Mouse (Mus musculus): ENCODE measurements around the gene Hipk2. TPM values are rescaled to one million over a fixed set of nuclear protein-coding genes. Genes with fewer than 3 reads are reported as not detected.
A peak's percentile ranks its signal among the peaks of the same experiment; 100 is the strongest.

The Hipk2 gene
- polyA plus RNA-seq, 1 experiment, result 26.9 TPM

DNA sequence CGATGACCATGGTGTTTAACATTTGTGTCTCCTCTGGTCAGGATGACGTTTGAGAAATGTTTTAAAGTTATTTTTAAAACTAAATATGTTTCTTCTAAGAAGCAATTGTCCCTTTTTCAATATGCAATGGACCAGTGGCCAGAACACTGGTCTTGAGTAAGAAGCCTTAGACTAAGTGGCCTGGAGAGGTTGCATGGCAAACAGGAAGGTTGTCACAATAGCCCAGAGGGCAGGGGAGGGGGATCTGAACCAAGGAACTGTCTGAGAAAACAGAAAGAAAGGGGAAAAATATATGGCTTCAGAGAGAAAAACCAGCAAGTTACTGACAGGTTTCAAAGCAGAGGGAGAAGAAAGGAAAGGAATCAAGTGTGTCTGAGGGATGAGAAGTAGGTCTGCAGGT, 47.8 kb downstream of the Hipk2 start:
- no peak overlapping the region for H3K4me3 ChIP-seq (ENCODE audit: insufficient read depth, low read length)
- TF ChIP-seq POLR2A (IDR thresholded peaks at IDR 0.05; ENCODE audit: extremely low read depth, insufficient read depth, low read length), result no peak
- TF ChIP-seq CTCF (IDR thresholded peaks at IDR 0.05; ENCODE audit: extremely low read depth, insufficient read depth, low read length), result no peak
- no peak overlapping the region for H3K27ac ChIP-seq (ENCODE audit: insufficient read depth, low read length)
- H3K4me1 ChIP-seq (ENCODE audit: control insufficient read depth, insufficient read depth, low read length), result no peaks in the 10 kb centered on the region; the same call in 1 of the 2 replicates

DNA sequence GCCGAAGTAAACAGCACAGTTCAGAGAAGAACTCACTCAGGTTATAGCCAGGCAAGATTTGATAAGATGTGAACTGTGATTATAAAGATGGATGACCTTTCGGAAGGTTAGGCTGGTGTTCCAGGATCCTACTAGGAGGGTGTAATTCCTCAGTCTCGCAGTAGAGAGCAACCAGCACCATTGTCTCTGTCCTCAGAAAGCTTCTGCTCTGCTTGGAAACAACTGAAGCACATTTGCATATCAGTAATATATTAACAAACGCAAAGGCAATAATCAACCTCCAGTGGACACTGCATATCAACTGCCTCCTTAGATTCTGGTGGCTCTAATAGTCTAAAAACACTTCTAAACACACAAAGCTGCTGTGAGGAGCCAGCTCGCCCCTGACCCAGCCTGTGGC, 48.5 kb downstream of the Hipk2 start:
- no peak overlapping the region for H3K4me3 ChIP-seq (ENCODE audit: insufficient read depth, low read length)
- no peak for TF ChIP-seq POLR2A (IDR thresholded peaks at IDR 0.05; ENCODE audit: extremely low read depth, insufficient read depth, low read length)
- no peak for TF ChIP-seq CTCF (IDR thresholded peaks at IDR 0.05; ENCODE audit: extremely low read depth, insufficient read depth, low read length)
- H3K4me1 ChIP-seq (ENCODE audit: control insufficient read depth, insufficient read depth, low read length), result no peaks in the 10 kb centered on the region; the same call in 1 of the 2 replicates
- H3K27ac ChIP-seq (ENCODE audit: insufficient read depth, low read length), result no peak overlapping the region

- Histone ChIP-seq H3K4me1 (ENCODE audit: control insufficient read depth, insufficient read depth, low read length) (no peaks in the 10 kb centered on the region; the same call in 1 of the 2 replicates), H3K27ac (ENCODE audit: insufficient read depth, low read length) (no peak overlapping the region), H3K4me3 (ENCODE audit: insufficient read depth, low read length) (no peak overlapping the region)
- TF ChIP-seq CTCF (IDR thresholded peaks at IDR 0.05; ENCODE audit: extremely low read depth, insufficient read depth, low read length) (no peak), POLR2A (IDR thresholded peaks at IDR 0.05; ENCODE audit: extremely low read depth, insufficient read depth, low read length) (no peak)
Observed at GRCm38 (mm10) chr6:38826857-38827256, 49.1 kb downstream of the Hipk2 start.

DNA sequence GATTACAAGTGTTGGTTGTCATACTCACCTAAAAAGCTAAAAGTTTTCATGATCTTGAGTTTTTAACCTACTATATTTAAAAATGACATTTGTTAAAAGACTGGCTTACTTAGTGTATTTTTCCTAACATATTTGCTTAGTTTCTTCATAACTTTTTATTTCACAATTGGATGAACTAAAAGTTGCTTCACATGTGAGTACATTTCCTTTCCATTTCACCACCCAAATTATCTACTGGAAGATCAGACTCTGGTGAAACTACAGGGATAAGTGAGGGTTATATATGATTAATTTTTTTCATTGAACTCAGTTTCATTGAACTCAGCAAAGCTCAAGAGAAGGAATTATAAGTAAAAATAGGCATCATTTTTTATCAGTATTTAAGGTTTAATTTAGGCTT, 50.1 kb downstream of the Hipk2 start:
- TF ChIP-seq CTCF (IDR thresholded peaks at IDR 0.05; ENCODE audit: extremely low read depth, insufficient read depth, low read length) (no peak), POLR2A (IDR thresholded peaks at IDR 0.05; ENCODE audit: extremely low read depth, insufficient read depth, low read length) (no peak)
- no peaks in the 10 kb centered on the region; the same call in 1 of the 2 replicates for H3K4me1 ChIP-seq (ENCODE audit: control insufficient read depth, insufficient read depth, low read length)
- H3K27ac ChIP-seq (ENCODE audit: insufficient read depth, low read length), result no peak overlapping the region
- H3K4me3 ChIP-seq (ENCODE audit: insufficient read depth, low read length), result no peak overlapping the region

DNA sequence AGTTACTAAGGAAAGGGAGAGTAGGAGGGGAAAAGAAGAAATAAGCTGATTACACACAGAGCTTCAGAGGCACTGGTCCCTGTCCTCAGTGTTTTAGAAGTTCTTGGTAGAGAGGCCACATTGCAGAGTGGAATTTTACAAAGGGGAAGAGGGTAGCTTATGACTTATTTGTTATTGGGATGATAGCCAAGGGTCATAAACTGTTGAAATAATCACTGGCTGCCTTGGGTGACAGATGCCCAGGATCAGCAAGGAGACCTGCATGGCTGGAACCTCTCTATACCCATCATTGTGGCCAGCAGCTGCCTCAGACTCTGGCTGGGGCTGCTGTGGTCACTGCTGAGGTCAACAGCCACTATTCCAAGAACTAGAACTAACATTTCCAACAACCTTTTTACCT, 52.1 kb downstream of the Hipk2 start:
- H3K27ac ChIP-seq (ENCODE audit: insufficient read depth, low read length), result no peak overlapping the region
- TF ChIP-seq CTCF (IDR thresholded peaks at IDR 0.05; ENCODE audit: extremely low read depth, insufficient read depth, low read length) (no peak), POLR2A (IDR thresholded peaks at IDR 0.05; ENCODE audit: extremely low read depth, insufficient read depth, low read length) (no peak)
- H3K4me3 ChIP-seq (ENCODE audit: insufficient read depth, low read length), result no peak overlapping the region
- no peaks in the 10 kb centered on the region; the same call in 1 of the 2 replicates for H3K4me1 ChIP-seq (ENCODE audit: control insufficient read depth, insufficient read depth, low read length)

DNA sequence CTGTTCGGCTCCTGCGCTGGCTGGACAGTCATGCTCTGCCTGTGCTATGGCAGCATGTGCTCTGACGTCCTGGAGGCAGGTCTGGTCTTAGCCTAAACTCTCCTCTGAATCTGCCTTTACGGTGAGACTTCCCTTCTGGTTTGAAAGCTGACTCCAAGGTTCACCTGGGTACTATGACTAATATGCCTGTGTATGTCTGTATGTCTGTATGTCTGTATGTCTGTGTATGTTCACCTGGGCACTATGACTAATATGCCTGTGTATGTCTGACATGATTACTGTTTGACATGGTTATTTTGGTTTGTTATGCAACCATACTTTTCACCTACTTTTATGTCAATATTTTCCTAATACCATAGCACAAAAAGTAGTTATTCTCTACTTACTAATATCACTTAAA, 52.8 kb downstream of the Hipk2 start:
- TF ChIP-seq CTCF (IDR thresholded peaks at IDR 0.05; ENCODE audit: extremely low read depth, insufficient read depth, low read length) (no peak), POLR2A (IDR thresholded peaks at IDR 0.05; ENCODE audit: extremely low read depth, insufficient read depth, low read length) (no peak)
- Histone ChIP-seq H3K4me3 (ENCODE audit: insufficient read depth, low read length) (no peak overlapping the region), H3K27ac (ENCODE audit: insufficient read depth, low read length) (no peak overlapping the region), H3K4me1 (ENCODE audit: control insufficient read depth, insufficient read depth, low read length) (no peaks in the 10 kb centered on the region; the same call in 1 of the 2 replicates)

GRCm38 (mm10) chr6:38821686-38822085, 54.3 kb downstream of the Hipk2 start:
- TF ChIP-seq POLR2A (IDR thresholded peaks at IDR 0.05; ENCODE audit: extremely low read depth, insufficient read depth, low read length) (no peak), CTCF (IDR thresholded peaks at IDR 0.05; ENCODE audit: extremely low read depth, insufficient read depth, low read length) (no peak)
- Histone ChIP-seq H3K27ac (ENCODE audit: insufficient read depth, low read length) (no peak overlapping the region), H3K4me1 (ENCODE audit: control insufficient read depth, insufficient read depth, low read length) (no peaks in the 10 kb centered on the region; the same call in 1 of the 2 replicates), H3K4me3 (ENCODE audit: insufficient read depth, low read length) (no peak overlapping the region)

DNA sequence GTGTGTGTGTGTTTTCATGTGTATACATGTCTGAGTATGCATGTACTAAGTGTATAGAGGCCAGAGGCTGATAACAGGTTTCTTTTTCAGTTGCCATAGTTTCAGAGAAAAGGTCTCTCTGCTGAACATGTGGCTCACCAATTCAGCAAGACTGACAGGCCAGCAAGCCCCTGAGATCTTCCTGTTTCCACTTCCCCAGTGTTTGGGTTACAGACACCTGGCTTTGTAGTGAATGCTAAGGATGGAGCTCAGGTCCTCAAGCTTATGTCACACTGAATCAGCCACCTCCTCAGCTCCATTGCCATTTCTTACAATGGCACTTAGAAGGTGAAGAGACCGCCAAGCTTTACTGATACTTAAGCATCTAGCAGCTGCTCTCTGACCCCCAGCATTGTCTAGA, 55.1 kb downstream of the Hipk2 start:
- TF ChIP-seq CTCF (IDR thresholded peaks at IDR 0.05; ENCODE audit: extremely low read depth, insufficient read depth, low read length), result no peak
- TF ChIP-seq POLR2A (IDR thresholded peaks at IDR 0.05; ENCODE audit: extremely low read depth, insufficient read depth, low read length), result no peak
- Histone ChIP-seq H3K27ac (ENCODE audit: insufficient read depth, low read length) (no peak overlapping the region), H3K4me3 (ENCODE audit: insufficient read depth, low read length) (no peak overlapping the region), H3K4me1 (ENCODE audit: control insufficient read depth, insufficient read depth, low read length) (no peaks in the 10 kb centered on the region; the same call in 1 of the 2 replicates)

DNA sequence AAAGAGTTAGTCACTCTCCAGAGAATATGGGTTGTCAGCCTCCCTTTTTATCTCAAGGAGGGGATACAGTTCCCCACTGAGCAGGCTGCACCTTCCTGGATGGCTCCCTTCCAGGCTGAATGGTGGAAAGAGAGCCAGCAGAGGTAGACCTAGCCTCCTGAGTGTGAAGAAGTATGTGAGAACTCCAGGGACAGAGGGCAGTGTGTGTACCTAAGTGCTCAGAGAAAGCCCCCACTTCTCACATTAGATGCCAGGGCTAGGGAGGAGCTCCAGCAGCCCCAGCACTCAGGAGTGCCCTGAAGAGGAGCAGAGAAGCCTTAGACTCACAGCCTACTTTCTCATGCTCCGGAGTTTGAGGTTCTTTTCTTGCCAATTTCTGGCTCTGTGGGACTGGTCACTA, 59.7 kb downstream of the Hipk2 start:
- TF ChIP-seq CTCF (IDR thresholded peaks at IDR 0.05; ENCODE audit: extremely low read depth, insufficient read depth, low read length) (no peak), POLR2A (IDR thresholded peaks at IDR 0.05; ENCODE audit: extremely low read depth, insufficient read depth, low read length) (no peak)
- Histone ChIP-seq H3K4me3 (ENCODE audit: insufficient read depth, low read length) (no peak overlapping the region), H3K4me1 (ENCODE audit: control insufficient read depth, insufficient read depth, low read length) (no peaks in the 10 kb centered on the region), H3K27ac (ENCODE audit: insufficient read depth, low read length) (peak overlapping the region; percentile 81)

DNA sequence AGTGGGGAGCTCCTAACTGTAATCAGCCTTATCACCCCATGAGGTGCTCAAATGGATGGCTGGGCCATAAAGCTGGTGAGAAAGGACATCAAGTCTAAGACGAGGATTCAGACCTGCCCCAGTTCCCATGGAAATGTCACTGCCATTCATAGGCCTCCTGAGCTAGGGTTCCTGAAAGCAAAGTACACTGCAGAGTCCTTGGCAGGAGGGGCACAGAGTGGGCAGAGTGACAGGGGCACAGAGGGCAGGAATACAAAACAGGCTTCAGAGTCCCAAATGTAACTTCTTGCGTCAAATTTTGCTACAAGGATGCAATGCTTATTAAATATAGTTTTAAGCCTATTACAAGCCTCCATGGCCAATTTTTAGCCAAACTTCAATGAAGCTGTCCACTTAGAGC, 60.4 kb downstream of the Hipk2 start:
- no peak overlapping the region for H3K27ac ChIP-seq (ENCODE audit: insufficient read depth, low read length)
- TF ChIP-seq POLR2A (IDR thresholded peaks at IDR 0.05; ENCODE audit: extremely low read depth, insufficient read depth, low read length) (no peak), CTCF (IDR thresholded peaks at IDR 0.05; ENCODE audit: extremely low read depth, insufficient read depth, low read length) (no peak)
- H3K4me1 ChIP-seq (ENCODE audit: control insufficient read depth, insufficient read depth, low read length), result peaks cover 1% of the 10 kb centered on the region; the same call in 1 of the 2 replicates

More for the DNA sequence above, 60.4 kb downstream of the Hipk2 start:
- no peak overlapping the region for H3K4me3 ChIP-seq (ENCODE audit: insufficient read depth, low read length)
